Mouse (Mus musculus): Measurements from ENCODE around the gene Syne1. TPM values are rescaled to one million over a fixed set of nuclear protein-coding genes. Genes with fewer than 3 reads are reported as not detected.

The Syne1 gene
- total and polyA plus RNA-seq, 2 experiments = 9.6 to 26.4 TPM

DNA sequence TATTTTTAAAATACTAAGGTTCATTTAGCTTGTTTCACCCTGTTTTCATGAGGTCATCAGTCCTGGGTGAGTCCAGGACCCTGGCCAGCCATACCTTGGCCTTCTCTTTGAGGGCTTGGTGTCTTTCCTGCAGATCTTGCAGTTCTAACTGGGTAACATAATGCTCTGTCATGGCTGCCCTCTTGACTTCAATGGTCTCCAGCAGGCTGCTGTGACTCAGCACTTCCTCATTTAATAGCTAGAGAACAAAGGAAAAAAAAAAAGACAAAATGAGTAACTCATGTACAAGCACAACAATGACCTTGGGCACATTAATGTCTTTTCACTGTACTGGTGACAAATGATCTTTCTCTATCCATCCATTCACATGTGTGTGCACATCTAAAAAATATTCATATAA is 294.6 kb downstream of the Syne1 start:
- Histone ChIP-seq H3K4me1 (ENCODE audit: control insufficient read depth, insufficient read depth, low read length) (no peaks in the 10 kb centered on the region; the same call in 1 of the 2 replicates), H3K4me3 (ENCODE audit: insufficient read depth, low read depth, low read length) (no peak overlapping the region), H3K27ac (replicated peaks; ENCODE audit: insufficient read depth, low read depth, low read length) (no peak overlapping the region), H3K27me3 (ENCODE audit: control insufficient read depth, insufficient read depth, low read length) (no peaks in the 10 kb centered on the region; the same call in 1 of the 2 replicates), H3K79me2 (ENCODE audit: control insufficient read depth, insufficient read depth, low read length) (no peaks in the 10 kb centered on the region), H3K36me3 (ENCODE audit: control insufficient read depth, insufficient read depth, low read length) (peaks cover 21% of the 10 kb centered on the region), H3K9ac (ENCODE audit: low read depth, low read length) (no peak overlapping the region)
- DNase-seq (ENCODE audit: extremely low read depth, low read depth, low spot score) = no peak
- TF ChIP-seq POLR2A (IDR thresholded peaks at IDR 0.05; ENCODE audit: extremely low read depth, insufficient read depth, low read length) (no peak), CTCF (IDR thresholded peaks at IDR 0.05; ENCODE audit: low read depth, low read length) (no peak)

DNA sequence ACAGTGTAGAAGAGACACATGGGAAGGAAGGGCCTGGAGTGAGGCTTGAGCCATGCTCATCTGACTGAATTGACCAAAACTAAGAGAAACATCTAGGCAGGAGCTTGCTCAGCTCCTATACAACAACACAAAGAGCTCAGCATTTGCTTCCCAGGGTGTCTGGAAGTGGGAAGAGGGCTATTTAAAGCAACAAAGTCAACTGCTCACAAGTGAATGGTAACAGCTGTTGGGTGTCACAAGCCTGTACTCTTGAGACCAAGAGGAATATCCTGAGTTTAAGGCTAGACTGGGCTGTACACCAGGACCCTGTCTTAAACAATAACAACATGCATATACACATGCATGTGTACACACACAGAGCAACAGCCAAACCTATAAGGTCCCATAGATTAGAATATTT is 297.5 kb downstream of the Syne1 start:
- Histone ChIP-seq H3K36me3 (ENCODE audit: control insufficient read depth, insufficient read depth, low read length) (peaks cover 15% of the 10 kb centered on the region), H3K4me3 (ENCODE audit: insufficient read depth, low read depth, low read length) (no peak overlapping the region), H3K4me1 (ENCODE audit: control insufficient read depth, insufficient read depth, low read length) (no peaks in the 10 kb centered on the region; the same call in 1 of the 2 replicates), H3K27ac (replicated peaks; ENCODE audit: insufficient read depth, low read depth, low read length) (no peak overlapping the region), H3K27me3 (ENCODE audit: control insufficient read depth, insufficient read depth, low read length) (no peaks in the 10 kb centered on the region; the same call in 1 of the 2 replicates), H3K9ac (ENCODE audit: low read depth, low read length) (no peak overlapping the region), H3K79me2 (ENCODE audit: control insufficient read depth, insufficient read depth, low read length) (no peaks in the 10 kb centered on the region)
- DNase-seq (ENCODE audit: extremely low read depth, low read depth, low spot score) = no peak
- no peak for TF ChIP-seq CTCF (IDR thresholded peaks at IDR 0.05; ENCODE audit: low read depth, low read length)
- TF ChIP-seq POLR2A (IDR thresholded peaks at IDR 0.05; ENCODE audit: extremely low read depth, insufficient read depth, low read length) = no peak

DNA sequence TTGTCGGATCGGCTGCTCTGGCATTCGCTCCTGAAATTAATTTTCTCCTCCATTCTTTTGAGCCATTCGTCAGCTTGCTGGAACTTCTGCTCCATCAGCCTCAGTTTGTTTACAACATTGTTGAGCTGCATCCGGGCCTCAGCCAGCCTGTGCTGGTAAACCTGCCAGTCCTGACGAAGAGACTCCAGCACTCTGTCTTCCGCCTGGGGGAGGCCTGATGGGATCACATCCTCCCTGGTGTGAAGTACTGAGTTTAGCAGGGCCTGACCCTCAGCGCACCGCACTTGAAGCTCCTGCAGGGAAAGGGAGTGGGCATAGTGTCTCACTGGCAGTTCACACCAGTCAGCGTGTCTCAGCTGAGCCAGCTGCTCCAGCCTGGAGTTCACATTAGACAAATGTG is 300.6 kb downstream of the Syne1 start:
- Histone ChIP-seq H3K36me3 (ENCODE audit: control insufficient read depth, insufficient read depth, low read length) (peaks cover 6% of the 10 kb centered on the region; the same call in 1 of the 2 replicates), H3K27ac (replicated peaks; ENCODE audit: insufficient read depth, low read depth, low read length) (no peak overlapping the region), H3K4me3 (ENCODE audit: insufficient read depth, low read depth, low read length) (no peak overlapping the region), H3K9ac (ENCODE audit: low read depth, low read length) (no peak overlapping the region), H3K27me3 (ENCODE audit: control insufficient read depth, insufficient read depth, low read length) (no peaks in the 10 kb centered on the region), H3K4me1 (ENCODE audit: control insufficient read depth, insufficient read depth, low read length) (no peaks in the 10 kb centered on the region; the same call in 1 of the 2 replicates), H3K79me2 (ENCODE audit: control insufficient read depth, insufficient read depth, low read length) (no peaks in the 10 kb centered on the region)
- TF ChIP-seq CTCF (IDR thresholded peaks at IDR 0.05; ENCODE audit: low read depth, low read length) = no peak
- TF ChIP-seq POLR2A (IDR thresholded peaks at IDR 0.05; ENCODE audit: extremely low read depth, insufficient read depth, low read length) = no peak
- WGBS = 84% methylated on average over 10 of the region's 10 CpGs
- no peak for DNase-seq (ENCODE audit: extremely low read depth, low read depth, low spot score)

DNA sequence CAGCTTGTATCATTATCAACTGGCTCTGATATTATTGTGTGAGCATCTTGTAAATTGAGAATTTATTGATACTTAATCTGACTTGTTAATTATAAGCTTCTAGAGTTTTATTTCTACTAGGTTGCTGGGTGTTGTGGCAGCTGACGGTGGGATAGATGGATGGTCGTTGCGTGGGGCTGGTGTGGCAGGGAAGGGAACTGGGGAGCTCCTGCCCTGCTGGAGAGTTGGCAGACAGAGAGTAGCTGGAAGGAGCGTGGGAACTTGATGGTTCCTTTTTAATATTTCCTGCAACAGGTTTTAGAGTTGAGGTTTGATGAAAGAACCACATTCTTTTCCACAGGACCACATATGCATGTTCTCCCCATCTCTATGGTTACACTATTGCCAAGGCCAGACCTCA is 311.6 kb downstream of the Syne1 start:
- WGBS = 90% methylated on average over 4 of the region's 4 CpGs
- Histone ChIP-seq H3K4me1 (ENCODE audit: control insufficient read depth, insufficient read depth, low read length) (no peaks in the 10 kb centered on the region), H3K36me3 (ENCODE audit: control insufficient read depth, insufficient read depth, low read length) (peaks cover 2% of the 10 kb centered on the region; the same call in 1 of the 2 replicates), H3K27me3 (ENCODE audit: control insufficient read depth, insufficient read depth, low read length) (no peaks in the 10 kb centered on the region), H3K27ac (replicated peaks; ENCODE audit: insufficient read depth, low read depth, low read length) (no peak overlapping the region), H3K9ac (ENCODE audit: low read depth, low read length) (no peak overlapping the region), H3K79me2 (ENCODE audit: control insufficient read depth, insufficient read depth, low read length) (no peaks in the 10 kb centered on the region), H3K4me3 (ENCODE audit: insufficient read depth, low read depth, low read length) (no peak overlapping the region)
- no peak for TF ChIP-seq POLR2A (IDR thresholded peaks at IDR 0.05; ENCODE audit: extremely low read depth, insufficient read depth, low read length)
- no peak for TF ChIP-seq CTCF (IDR thresholded peaks at IDR 0.05; ENCODE audit: low read depth, low read length)
- DNase-seq (ENCODE audit: extremely low read depth, low read depth, low spot score) = no peak

DNA sequence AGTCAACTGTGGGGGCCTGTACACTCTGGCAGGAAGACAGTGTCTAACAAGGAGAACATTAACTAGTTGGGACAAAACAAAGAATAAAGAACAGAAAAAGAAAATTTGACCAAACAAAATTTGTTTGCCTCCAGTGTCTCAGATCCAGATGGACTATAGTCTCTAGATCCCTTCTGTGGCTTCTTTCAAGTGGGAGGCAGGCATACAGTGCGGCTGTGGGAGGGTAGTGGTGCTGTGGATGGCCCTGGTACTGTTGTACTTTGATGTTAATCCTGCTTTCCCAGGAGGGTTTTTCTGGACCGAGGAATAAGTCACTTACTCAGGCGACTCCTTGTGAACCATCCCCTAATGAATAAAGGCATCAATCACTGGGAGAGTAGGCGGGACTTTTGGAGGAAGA is 314.4 kb downstream of the Syne1 start:
- H3K27ac ChIP-seq (replicated peaks; ENCODE audit: insufficient read depth, low read depth, low read length) = no peak overlapping the region
- no peak for DNase-seq (ENCODE audit: extremely low read depth, low read depth, low spot score)
- peaks cover 5% of the 10 kb centered on the region; the same call in 1 of the 2 replicates for H3K36me3 ChIP-seq (ENCODE audit: control insufficient read depth, insufficient read depth, low read length)
- no peak overlapping the region for H3K4me3 ChIP-seq (ENCODE audit: insufficient read depth, low read depth, low read length)
- H3K79me2 ChIP-seq (ENCODE audit: control insufficient read depth, insufficient read depth, low read length) = no peaks in the 10 kb centered on the region
- H3K27me3 ChIP-seq (ENCODE audit: control insufficient read depth, insufficient read depth, low read length) = no peaks in the 10 kb centered on the region
- 82% methylated on average over 4 of the region's 4 CpGs for WGBS
- H3K4me1 ChIP-seq (ENCODE audit: control insufficient read depth, insufficient read depth, low read length) = no peaks in the 10 kb centered on the region
- H3K9ac ChIP-seq (ENCODE audit: low read depth, low read length) = no peak overlapping the region
- TF ChIP-seq CTCF (IDR thresholded peaks at IDR 0.05; ENCODE audit: low read depth, low read length) (no peak), POLR2A (IDR thresholded peaks at IDR 0.05; ENCODE audit: extremely low read depth, insufficient read depth, low read length) (no peak)

DNA sequence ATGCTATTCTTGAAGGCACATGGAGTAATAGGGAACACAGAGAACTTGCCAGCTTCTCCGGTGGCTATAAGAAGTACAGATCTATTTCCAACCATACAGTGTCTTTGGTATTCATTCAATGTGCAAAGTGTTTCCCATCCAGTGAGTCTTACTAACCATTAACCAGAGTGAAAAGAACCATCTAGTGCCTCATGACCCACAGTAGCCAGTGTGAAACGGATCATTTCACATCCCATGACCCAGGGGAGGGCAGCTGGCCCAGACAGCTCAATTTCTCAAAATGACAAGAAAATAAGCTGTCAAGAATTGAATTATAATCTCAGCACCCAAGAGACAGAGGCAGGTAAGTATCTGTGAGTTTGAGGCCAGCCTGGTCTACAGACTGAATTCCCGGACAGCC is 315.1 kb downstream of the Syne1 start:
- 87% methylated on average over 3 of the region's 3 CpGs for WGBS
- no peak overlapping the region for H3K27ac ChIP-seq (replicated peaks; ENCODE audit: insufficient read depth, low read depth, low read length)
- H3K79me2 ChIP-seq (ENCODE audit: control insufficient read depth, insufficient read depth, low read length) = no peaks in the 10 kb centered on the region
- TF ChIP-seq POLR2A (IDR thresholded peaks at IDR 0.05; ENCODE audit: extremely low read depth, insufficient read depth, low read length) (no peak), CTCF (IDR thresholded peaks at IDR 0.05; ENCODE audit: low read depth, low read length) (no peak)
- H3K4me1 ChIP-seq (ENCODE audit: control insufficient read depth, insufficient read depth, low read length) = no peaks in the 10 kb centered on the region
- H3K9ac ChIP-seq (ENCODE audit: low read depth, low read length) = no peak overlapping the region
- H3K4me3 ChIP-seq (ENCODE audit: insufficient read depth, low read depth, low read length) = no peak overlapping the region
- DNase-seq (ENCODE audit: extremely low read depth, low read depth, low spot score) = no peak
- peaks cover 5% of the 10 kb centered on the region; the same call in 1 of the 2 replicates for H3K36me3 ChIP-seq (ENCODE audit: control insufficient read depth, insufficient read depth, low read length)
- no peaks in the 10 kb centered on the region for H3K27me3 ChIP-seq (ENCODE audit: control insufficient read depth, insufficient read depth, low read length)

All from liver, adult 2 months (tissue).